Mouse (Mus musculus) layer of hippocampus, adult 18-20 months (tissue): ENCODE measurements around the gene Cela3a. TPM values are rescaled to one million over a fixed set of nuclear protein-coding genes. Genes with fewer than 3 reads are reported as not detected.
A peak's percentile ranks its signal among the peaks of the same experiment; 100 is the strongest.
"Not testable (repeated sequence)": the region's sequence is repeated elsewhere in the genome, so short reads cannot be mapped to it uniquely, and the experiment has no call there.

Experiments used
- DNase-seq, 2 experiments: peaks; one replicate each; pipeline ENCODE4 v3.0.0; 2022; ENCODE audit warnings: low spot score in 2 of 2
- total RNA-seq, 2 experiments: library from RNA; stranded (reverse); gene quantifications; 2 replicates each; pipeline ENCODE4 v1.2.3; 2021

Cela3a gene
- total RNA-seq, 2 experiments from 2014 or later: not detected

DNA sequence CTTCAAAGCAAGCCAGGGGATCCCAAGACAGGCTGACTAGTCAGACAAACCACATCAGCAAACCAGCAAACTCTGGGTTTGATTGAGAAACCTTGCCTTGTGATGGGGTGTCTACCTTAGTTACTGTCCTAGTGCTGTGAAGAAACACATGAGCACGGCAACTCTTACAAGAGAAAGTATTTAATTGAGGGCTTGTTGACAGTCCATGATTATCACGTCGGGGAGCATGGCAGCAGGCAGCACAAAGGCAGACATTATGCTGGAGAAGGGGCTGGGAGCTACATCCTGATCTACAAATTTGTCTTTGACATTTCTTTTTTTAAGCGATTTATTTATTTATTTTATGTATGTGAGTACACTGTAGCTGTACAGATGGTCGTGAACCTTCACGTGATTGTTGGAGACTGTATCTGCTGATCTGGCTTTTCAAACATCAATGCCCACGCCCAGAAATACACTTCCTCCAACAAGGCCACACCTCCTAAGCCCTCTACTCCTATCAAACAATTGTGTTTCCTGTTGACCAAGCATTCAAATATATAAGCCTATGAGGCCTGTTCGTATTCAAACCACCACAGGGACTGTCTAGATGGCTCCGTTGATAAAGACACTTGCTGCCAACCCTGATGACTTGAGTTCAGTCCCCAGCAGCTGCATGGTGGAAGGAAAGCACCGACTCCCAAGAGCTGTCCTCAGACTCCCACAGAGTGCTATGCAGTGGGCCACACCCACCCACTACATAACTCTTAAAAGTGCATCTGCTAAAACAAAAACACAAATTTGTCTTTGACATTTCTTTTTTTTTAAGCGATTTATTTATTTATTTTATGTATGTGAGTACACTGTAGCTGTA lies 8.3 kb upstream of the Cela3a start:
- no peak for DNase-seq

DNA sequence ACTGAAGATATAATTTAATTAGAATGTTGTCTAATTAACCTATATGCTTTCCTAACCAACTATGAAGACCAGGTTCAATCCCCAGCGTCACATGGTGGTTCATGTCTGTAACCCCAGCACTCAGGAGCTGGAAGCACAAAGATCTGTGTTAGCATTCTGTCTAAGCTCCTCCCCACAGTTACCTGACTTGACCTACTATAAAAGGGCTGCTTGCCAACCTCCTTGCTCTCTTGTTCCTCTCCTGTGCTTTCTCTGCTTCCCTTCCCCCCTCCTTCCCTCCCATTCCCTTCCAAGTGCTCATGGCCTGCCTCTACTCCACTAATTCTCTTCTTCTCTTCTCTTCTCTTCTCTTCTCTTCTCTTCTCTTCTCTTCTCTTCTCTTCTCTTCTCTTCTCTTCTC lies 5.3 kb upstream of the Cela3a start:
- no peak for DNase-seq

DNA sequence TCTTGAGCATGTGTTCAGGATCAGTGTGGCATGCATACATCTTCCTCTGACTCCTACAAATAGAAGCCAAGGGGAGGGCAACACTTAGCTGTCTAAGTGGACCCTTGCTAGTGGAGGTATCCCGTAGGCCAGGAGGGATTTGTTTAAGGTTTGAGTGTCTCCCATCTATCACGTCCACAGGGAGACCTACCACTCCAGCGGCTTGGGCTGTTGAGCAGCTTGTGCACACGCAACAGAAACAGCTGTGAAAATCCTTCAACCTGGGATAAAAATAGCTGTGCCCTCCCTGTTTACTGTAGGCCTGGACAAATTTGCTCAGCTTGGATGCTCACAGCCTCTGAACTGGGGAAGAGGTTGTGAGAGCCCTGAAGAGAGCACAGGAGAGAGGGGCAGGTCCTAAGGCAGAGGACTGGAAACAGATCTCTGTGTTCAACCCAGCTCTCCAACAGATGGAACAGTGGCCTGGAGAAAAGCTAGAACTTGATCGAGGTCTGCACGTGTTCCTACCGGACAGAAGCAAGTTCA lies 2.7 kb upstream of the Cela3a start:
- not testable (repeated sequence) for DNase-seq

DNA sequence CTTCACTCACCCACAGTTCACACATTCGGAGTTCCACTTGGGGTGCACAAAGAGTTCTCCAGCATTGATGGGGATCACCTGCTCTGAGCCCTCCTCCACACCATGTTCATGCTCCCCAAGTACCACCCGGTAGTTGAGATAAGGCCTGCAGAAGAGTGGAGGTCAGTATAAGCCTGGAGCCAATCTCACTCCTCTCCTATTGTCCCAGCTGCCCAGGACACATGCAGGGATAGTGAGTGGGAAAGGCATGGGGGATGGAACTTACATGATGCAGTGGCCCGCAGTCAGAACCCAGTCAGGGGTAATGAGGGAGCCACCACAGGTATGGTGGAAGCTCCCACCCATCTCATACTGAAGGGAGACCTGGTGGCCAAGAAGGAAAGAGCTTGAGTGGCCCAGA lies 4.0 kb downstream of the Cela3a start:
- no peak for DNase-seq

DNA sequence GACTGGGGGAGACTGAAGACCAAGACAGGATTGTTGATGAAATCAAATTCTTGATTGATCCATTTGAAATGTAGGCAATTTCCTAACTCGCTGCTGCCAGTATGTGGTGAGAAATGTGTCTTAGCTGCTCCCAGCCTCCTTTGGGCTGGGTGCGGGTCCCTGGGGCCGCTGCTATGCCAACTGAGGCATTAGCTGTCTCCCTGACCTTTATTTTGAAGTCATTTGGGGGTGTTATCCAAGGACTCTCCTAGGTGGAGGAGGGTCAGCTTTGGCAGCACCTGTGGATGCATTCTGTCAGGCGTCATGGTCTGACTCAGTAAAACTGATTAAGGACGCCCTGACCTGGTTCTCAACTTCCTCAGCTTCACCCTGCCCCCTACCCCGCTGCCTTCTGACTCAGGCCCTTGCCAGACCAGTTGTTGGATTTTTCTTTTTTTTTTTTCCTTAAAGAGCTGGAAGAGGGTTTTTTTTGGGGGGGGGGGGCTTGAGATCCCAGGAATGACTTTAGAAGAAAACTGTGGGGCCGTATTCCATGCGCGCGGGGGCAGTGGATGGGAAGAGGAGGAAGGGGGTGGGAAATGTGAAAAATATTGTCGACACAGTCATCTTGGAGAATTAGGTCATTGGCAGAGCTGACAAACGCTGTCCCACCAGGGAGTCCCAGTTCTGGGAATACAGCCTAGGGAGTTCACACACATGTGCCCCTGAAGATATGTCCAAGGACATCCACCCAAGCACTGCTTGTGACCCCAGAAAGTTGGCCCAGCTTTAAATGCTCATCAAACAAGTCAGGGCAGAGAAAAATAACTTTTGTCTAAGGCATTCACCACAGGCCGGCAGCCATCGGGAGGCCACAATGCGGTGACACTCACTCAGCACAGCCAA lies 12.7 kb downstream of the Cela3a start:
- no peak for DNase-seq

- no peak for DNase-seq
Measured at GRCm38 (mm10) chr4:137393378-137394135, 16.0 kb downstream of the Cela3a start.

DNA sequence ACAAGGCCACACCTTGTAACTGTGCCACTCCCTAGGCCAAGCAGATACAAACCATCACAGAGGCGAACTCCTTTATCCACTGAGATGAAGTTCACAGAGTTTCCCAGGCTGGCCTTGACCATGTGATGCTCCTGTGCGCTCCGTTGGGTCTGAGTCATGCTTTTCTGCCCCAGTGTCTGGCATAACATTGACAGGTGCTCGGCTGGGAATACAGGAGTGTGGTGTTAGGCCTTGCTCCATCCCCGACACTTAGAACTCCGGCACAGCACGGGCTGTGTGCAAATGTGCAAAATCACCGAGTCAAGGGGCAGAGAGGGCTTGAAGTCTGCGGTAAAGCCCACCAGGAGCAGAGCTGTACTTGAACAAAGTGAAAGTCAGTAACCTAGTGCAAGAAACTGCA lies 16.7 kb downstream of the Cela3a start:
- no peak for DNase-seq

- DNase-seq: no peak
Measured at GRCm38 (mm10) chr4:137391287-137391686, 18.3 kb downstream of the Cela3a start.

DNA sequence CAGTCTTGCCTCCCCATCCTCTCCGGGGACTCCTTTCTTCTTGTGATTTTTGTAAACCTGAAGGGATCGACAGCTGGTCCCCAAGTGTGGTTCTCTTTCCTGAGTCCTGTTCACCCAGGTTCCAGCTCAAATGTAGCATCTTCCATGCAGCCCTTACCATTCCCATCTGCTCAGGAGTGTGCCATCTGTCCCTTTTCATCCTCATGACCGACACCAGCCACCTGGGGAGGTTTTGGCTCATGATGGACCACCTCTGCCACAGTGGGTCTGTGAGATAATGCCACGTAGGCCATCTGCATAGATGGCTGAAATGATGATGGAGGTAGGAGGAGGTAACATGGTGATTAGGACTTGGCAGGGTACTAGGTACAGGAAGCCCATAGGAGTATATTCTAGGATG lies 19.4 kb downstream of the Cela3a start:
- DNase-seq: no peak

GRCm38 (mm10) chr4:137388983-137389382 lies 20.6 kb downstream of the Cela3a start:
- no peak for DNase-seq

DNA sequence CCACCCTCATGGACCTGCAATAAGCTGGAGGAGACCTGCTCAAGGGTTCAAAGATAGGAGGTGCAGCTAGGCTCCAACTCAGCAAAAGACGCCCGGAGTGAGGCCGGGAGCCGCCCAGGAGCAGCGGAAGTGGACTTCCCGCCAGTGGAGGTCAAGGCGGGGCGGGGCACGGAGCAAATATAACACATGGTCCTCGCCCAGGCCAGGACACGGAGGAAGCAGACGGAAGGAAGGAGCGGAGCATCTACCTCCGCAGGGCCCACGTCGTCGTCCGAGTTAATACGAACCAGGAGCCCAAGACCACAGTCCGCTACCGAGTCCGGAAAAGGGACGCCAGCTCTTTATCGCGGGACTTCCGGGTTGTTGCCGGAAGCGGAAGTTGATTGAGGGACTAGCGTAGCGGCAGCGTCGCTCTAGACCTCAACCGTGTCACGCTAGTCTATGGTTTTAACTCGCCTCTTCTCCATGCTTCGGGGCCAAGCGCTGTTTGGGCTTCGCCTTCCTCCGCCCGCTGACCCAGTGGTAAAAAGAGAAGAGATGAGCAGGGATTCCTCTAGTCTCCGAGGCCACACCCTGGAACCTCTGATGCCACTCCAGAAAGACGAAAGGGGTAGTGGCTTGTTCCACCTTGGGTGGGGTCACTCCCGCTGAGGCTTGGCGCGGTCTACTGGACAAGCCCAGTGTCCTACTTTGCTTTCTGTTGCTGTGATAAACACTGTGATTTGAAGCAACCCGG lies 21.4 kb downstream of the Cela3a start:
- DNase-seq: peak; percentile 77 to 90

DNA sequence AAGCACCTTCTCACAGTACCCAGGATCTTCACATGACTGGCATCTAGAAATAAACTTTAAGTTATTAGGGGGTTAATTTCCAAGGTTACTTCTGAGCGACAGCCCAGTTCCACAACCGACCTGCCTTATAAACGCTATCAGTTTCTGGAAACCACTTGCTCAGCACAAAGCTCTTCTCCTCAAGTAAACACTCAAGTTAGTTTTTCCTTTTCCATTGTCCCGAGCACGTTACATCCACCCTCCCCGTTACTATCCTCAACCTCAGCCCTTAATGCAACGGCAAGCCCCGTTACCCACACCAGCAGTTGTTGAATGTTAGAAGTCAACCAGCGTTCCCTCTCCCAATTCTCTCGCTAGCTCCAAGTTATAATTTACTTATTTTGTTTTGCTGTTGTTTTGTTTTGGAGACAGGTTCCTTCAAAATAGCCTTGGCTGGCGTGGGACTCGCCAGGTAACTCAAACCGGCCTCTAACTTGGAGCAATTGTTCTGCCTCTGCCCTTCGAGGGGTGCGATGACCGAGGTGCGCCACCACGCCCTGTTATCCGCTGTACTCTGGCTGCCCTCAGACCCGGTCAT lies 22.0 kb downstream of the Cela3a start:
- no peak for DNase-seq

DNA sequence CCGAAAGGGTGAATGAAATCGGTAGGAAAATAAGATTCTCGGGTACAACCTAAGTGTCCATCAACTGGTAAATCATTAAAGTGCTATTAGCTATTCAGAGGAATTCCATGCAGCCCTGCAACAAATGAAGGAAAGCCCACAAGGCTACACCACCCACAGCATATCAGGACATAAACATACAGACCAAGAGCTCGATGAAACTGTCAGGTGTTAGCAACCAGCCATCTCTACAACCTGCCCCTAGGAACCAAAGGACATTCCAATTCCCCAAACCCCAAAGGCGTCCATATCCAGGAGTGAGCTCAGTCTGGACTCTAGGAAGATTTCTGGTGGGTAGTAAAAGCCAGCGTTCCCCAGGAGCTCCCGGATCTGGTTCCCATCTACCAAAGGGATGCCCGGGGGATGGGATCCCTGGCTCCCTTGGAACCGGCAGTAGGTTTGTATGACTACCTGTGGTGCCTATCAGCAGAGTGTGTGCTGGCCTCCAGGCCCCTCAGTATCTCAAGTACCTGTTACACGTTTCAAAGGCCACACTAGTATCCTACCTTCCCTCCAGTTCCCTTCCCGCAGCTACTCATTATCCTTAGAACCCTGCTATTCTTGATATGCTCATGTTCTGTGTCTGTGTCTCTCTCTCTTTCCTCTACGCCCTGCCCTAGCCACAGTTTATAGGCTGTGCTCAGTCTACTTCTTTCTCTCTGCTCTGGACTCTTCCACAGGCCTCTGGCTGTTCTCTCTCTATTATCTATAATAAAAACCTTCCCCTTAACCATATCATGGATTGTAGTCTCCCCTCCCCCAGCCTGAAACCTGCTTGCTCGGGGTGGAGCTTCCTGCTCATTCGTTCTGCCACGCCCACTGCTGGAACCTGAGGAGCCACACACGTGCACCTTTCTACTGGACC lies 28.6 kb downstream of the Cela3a start:
- DNase-seq: no peak

DNA sequence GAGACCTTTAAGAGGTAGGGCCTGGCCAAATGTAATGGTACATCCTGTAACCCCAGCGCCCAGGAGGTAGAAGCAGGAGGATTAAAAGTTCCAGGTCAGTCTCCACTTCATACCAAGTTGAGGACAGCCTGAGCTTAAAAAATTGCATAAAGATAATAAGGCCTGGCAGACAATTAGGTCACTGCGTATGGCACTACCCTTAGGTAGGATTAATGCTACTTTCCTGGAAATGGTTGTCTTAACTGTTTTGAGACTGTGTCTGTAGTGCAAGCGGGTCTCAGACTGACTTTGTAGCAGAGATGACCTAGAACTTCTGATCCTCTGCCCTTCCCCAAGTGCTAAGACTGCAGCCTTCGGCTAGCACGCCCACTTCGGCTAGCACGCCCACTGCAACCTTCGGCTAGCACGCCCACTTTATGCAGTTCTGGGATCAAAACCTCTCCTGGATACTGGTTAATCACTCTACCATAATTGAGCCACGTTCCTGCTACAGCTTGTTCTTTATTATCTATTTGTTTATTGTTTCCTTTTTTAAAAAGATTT lies 29.8 kb downstream of the Cela3a start:
- DNase-seq: no peak

- DNase-seq: no peak
Measured at GRCm38 (mm10) chr4:137379085-137379484, 30.5 kb downstream of the Cela3a start.

DNA sequence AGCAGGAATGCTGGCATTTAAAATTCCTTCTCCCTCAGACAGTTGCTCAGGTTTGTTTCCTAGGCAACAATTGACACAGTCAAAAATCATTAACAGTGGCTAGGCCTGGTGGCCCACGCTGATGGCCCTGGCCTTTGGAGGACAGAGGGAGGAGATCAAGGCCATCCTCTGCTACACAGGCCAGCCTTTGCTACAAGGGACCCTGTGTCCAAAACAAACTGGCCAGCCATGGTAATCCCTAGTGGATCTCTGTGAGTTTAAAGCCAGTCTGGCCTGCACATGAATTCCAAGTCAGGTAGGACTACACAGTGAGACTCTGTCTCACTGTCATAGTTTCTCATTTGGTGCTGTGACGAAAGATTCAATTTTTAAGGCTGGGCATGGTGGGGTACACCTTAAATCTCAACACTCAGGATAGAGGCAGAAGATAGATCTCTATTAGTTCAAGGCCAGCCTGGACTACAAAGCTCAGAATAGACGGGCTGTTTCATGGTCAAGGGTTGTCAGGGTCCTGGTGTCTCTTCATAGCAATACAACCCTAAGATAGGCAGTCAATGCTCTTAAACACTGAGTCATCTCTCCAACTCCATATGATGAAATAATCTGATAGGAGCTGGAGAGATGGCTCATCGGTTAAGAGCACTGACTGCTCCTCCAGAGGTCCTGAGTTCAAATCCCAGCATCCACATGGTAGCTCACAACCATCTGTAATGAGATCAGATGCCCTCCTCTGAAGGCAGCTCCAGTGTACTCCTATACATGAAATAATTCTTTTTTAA lies 31.9 kb downstream of the Cela3a start:
- DNase-seq: no peak

- DNase-seq: no peak
Measured at GRCm38 (mm10) chr4:137376778-137377177, 32.8 kb downstream of the Cela3a start.
